Mouse (Mus musculus) heart, postnatal 14 days (tissue): ENCODE results near the gene Tbx10. TPM values are rescaled to one million over a fixed set of nuclear protein-coding genes. Genes with fewer than 3 reads are reported as not detected.

Experiments used
- DNase-seq, 2 experiments: peaks; one replicate each; pipeline ENCODE4 v3.0.0; 2021 to 2022
- intact Hi-C: fragments of 180-260 bp; cut with DNase I; formaldehyde crosslinking; loops from one replicate; pipeline ENCODE4 v1.15.1; 2025
- total RNA-seq, 2 experiments: library from RNA; stranded (reverse); gene quantifications; 2 replicates each; pipeline ENCODE4 v1.2.3; 2021

Tbx10 gene
- total RNA-seq, 2 experiments from 2014 or later, result not detected

GRCm38 (mm10) chr19:4000949-4001525 lies 8.5 kb downstream of the Tbx10 start:
- DNase-seq, result no peak
- intact Hi-C loops, result no loop called here

GRCm38 (mm10) chr19:4001752-4002151 lies 9.2 kb downstream of the Tbx10 start:
- intact Hi-C loops, result no loop called here
- DNase-seq, result no peak

- DNase-seq, result no peak
- intact Hi-C loops, result no loop called here
Measured at GRCm38 (mm10) chr19:4003112-4003511, 10.6 kb downstream of the Tbx10 start, which contains the start of gene Doc2g. Gene Doc2g (plus strand): TSS chr19:4003313.

- intact Hi-C loops, result no loop called here
- no peak for DNase-seq
Measured at GRCm38 (mm10) chr19:4003641-4004040, 11.1 kb downstream of the Tbx10 start.

DNA sequence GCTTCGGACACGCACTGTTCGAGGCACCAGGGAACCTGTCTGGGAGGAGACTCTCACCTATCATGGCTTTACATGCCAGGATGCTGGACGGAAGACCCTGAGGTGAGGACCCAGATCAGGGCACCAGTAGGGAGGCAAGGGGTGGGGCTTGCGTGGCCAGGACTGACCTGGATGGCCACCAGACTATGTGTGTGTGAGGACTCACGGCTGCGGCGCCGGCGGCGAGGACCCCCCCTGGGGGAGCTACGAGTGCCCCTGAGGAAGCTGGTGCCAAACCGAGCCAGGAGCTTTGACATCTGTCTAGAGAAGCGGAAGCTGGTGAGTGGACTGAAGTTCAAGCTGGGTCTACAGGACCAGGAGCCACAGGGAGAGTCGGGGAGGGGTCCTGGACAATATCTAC lies 11.8 kb downstream of the Tbx10 start:
- intact Hi-C loops, result no loop called here

DNA sequence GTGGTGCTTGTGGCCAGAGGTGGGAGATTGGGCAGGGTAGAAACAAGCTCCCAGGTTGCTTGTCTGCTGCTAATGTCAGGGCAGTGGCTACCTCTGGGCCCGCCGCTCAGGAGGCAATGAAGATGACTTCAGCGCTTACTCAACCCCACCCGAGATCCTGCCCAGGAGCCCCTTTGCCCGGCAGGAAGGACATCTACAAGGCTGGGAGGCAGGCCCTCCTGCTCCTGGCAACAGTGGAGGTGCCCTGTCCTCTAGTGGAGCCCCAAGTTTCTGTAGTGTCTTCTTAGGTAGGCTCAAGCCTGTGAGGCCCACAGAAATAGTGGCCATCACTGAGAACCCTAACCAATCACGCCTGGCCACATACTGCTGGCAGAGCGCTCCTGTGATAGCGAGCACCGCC lies 12.5 kb downstream of the Tbx10 start:
- DNase-seq, result no peak
- intact Hi-C loops, result no loop called here

More for the DNA sequence above, 11.8 kb downstream of the Tbx10 start:
- no peak for DNase-seq

- no peak for DNase-seq
- intact Hi-C loops, result no loop called here
Measured at GRCm38 (mm10) chr19:4005971-4006370, 13.4 kb downstream of the Tbx10 start.

DNA sequence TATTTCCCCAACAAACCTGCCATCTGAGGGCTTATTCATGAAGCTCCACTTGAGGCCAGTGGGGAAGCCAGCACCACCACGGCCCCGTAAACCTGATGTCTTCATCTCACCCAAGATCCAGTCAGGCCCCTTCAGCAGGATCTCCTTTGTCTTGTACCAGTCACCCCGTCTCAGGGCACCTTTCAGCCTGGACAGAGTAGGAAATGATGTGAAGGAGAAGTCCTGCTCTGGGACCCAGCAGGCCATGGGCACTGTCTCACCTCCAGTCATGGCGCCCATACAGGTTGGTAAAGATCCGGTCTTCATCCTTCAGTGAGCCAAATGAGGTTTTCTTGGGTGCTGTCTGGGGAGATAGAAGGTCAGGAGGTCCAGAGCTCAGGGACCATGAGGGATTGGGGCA lies 18.5 kb downstream of the Tbx10 start:
- no peak for DNase-seq
- intact Hi-C loops, result no loop called here

DNA sequence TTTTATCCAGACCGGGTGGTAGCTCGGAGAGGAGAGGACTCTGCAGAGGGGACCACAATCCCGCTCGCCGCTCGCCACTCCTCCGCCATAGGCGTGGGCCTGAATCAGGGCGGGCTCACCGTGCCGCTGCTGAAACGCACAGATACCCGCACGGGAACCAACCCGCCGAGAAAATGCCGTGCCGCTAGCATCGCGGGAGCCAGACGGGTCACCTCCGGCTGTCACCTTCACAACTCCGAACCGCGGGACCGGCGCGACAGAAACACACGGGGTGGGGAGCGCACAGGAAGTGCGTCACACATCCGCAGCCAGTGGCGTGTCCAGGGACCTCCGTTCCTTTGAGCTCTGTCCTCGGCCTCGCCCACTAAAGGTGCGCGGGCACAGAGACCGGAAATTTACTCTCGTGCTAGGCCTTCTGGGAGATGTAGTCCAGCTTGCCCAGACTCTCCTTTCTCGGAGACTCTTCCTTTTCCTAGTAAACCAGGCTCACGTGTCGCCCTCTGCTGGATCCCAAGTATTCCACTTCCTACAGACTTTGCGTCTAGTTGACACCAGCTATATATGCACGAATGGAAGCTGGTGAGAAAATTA lies 20.0 kb downstream of the Tbx10 start, which contains the start of gene Ndufv1:
TSS of gene Ndufv1 (minus strand) at position 375 of the 591 bp plus-strand sequence.
- intact Hi-C loops, result loop anchor here (2.0 kb wide), 1 partner anchor 66 kb away; no protein-coding TSS in a partner anchor
- DNase-seq, result peak; percentile 92 to 96

DNA sequence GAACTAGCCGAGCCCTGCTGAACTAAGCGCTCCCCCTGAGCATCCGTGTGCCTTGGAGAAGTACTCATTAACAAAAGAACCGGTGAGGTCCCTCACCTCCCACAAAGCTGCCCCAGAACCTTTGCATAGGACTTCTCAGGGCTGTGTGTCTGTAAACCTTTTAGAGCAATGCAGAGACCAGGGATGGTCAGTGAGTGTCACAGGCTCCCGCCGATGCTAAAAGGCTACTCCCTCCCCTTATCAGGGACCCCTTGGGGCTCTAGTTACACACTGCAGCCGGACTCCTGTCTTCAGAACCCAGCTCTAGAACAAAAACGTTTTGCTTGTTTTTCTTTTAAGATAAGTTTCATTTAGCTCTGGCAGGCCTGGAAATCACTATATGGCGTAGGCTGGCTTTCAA lies 20.5 kb downstream of the Tbx10 start:
- intact Hi-C loops, result loop anchor here (2.0 kb wide), 1 partner anchor 66 kb away; no protein-coding TSS in a partner anchor

GRCm38 (mm10) chr19:4014802-4015201 lies 22.2 kb downstream of the Tbx10 start:
- intact Hi-C loops, result no loop called here
- no peak for DNase-seq

More for the DNA sequence above, 20.5 kb downstream of the Tbx10 start:
- DNase-seq, result no peak

GRCm38 (mm10) chr19:4015635-4016034 lies 23.1 kb downstream of the Tbx10 start:
- no peak for DNase-seq
- intact Hi-C loops, result no loop called here

DNA sequence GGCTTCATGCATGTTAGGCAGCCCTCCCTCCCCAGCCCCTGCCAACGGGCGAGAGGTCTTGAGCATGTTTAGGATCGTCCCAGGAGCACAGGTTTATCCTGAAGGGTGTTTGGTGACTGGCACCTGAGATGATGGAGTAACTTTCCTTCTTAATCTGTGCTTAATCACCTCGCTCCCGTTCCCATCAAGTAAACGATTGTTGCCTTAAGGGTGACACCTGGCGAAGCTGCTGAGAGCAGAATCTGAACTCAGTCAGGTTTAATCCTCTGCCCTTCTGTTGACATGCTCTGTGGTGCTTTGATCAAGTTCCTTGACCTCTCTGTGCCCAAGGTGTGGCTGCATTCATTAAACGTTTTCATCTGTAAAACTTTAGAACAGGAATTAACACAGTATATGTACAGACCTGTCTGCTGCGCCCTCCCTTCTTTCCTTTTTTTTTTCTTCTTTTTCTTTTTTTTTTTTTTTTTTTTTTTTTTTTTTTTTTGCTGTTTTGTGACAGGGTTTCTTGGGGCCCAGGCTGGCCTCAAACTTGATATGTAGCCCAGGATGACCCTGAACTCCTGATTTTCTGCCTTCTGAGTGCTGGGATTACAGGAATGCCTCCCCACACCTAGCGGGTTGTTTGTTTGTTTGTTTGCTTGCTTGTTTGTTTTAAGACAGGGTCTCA lies 25.5 kb downstream of the Tbx10 start:
- intact Hi-C loops, result no loop called here
- no peak for DNase-seq

GRCm38 (mm10) chr19:4018743-4019583 lies 26.4 kb downstream of the Tbx10 start:
- intact Hi-C loops, result loop anchor here (1.0 kb wide), 2 partner anchors 29 to 209 kb away; no protein-coding TSS in a partner anchor
- peak; percentile 82 to 89 for DNase-seq

- DNase-seq, result no peak
- intact Hi-C loops, result no loop called here
Measured at GRCm38 (mm10) chr19:4023185-4023584, 30.6 kb downstream of the Tbx10 start.

DNA sequence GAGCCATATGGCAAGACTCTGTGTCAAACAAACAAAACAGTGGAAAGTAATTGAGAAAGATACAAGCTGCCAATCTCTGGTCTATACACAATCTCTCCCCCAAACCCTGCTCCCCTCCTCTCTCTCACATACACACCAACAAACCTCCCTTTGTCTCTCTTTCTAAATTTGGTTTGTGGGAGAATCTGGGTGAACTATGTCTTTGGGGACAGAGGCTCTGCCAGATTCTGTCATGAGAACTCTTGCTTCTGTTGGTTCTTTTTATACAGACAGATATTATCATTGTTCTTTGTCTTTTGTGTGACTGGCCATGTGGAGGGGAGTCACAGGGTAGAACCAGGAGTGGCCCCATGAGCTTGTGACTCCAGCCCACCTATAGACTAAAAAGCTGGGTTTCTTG lies 35.0 kb downstream of the Tbx10 start:
- intact Hi-C loops, result no loop called here
- no peak for DNase-seq

- intact Hi-C loops, result no loop called here
- DNase-seq, result no peak
Measured at GRCm38 (mm10) chr19:4032668-4033067, 40.1 kb downstream of the Tbx10 start.

DNA sequence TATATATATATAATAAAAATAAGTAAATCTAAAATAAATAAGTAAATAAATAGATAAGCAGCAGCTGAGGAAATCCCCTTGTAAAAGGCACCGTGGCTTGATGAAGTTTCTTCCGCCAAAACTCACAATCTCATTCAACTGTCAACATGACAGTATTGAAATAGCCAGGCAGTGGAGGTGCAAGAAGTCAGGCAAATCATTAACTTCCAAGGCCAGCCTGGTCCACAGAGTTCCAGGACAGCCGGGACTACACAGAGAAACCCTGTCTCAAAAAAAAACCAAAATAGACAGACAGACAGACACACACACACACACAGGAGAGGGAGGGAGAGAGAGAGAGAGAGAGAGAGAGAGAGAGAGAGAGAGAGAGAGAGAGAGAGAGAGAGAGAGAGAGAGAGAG lies 40.7 kb downstream of the Tbx10 start:
- DNase-seq, result no peak
- intact Hi-C loops, result no loop called here

DNA sequence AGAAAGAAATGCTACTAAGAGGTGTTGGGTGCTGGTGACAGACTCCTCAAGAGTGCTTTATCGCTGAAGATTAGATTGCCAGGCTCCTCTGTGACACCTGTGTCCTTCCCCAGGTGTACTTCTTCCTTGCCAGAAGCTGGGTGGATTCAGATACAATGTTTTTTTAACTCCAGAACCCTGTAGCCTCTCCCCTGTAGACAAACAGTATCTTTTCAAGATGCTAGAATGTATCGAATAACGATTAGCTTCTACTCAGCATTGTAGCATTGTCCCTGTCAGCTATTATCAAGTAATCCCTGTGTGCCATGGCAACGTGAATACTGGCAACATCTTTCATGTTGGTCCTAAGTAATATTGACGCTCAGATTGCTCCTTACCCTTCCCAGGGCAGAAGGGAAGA lies 41.2 kb downstream of the Tbx10 start:
- DNase-seq, result no peak
- intact Hi-C loops, result no loop called here

- DNase-seq, result no peak
- intact Hi-C loops, result no loop called here
Measured at GRCm38 (mm10) chr19:4036327-4037045, 43.9 kb downstream of the Tbx10 start.
